Mouse (Mus musculus) lung, postnatal 0 days (tissue): ENCODE results near the gene Gapdh. TPM values are rescaled to one million over a fixed set of nuclear protein-coding genes. Genes with fewer than 3 reads are reported as not detected.

Source experiments
- ATAC-seq: fragments of 200-750 bp; cut with Nextera tagmentation; 2 replicates; pipeline ENCODE4 v1.8.0; 2017; ENCODE audit warnings: moderate library complexity
- DNase-seq: peaks from one replicate; pipeline ENCODE4 v3.0.0-alpha.2; 2016; ENCODE audit warnings: low spot score
- H3K27ac ChIP-seq: fragments of 300-500 bp; sonication (generic); 2 replicates; pipeline ENCODE4 v1.5.1; 2014; ENCODE audit warnings: antibody characterized with exemption, mild to moderate bottlenecking, low read length, mixed read lengths
- H3K27me3 ChIP-seq: fragments of 300-500 bp; sonication (generic); replicated peaks from 2 replicates; pipeline ENCODE4 v1.6.1; 2014; ENCODE audit warnings: low read length, mixed read lengths; ENCODE audit not compliant: insufficient read depth
- H3K36me3 ChIP-seq: fragments of 300-500 bp; sonication (generic); 2 replicates; pipeline ENCODE4 v1.6.1; 2014; ENCODE audit warnings: low read length, mixed read lengths; ENCODE audit not compliant: insufficient read depth
- H3K4me1 ChIP-seq: fragments of 300-500 bp; sonication (generic); 2 replicates; pipeline ENCODE4 v1.6.1; 2014; ENCODE audit warnings: antibody characterized with exemption, low read depth, low read length, mixed read lengths; ENCODE audit not compliant: insufficient read depth
- H3K4me2 ChIP-seq: fragments of 300-500 bp; sonication (generic); replicated peaks from 2 replicates; pipeline ENCODE4 v1.6.1; 2014; ENCODE audit warnings: low read depth, mild to moderate bottlenecking, low read length, moderate library complexity, mixed read lengths
- H3K4me3 ChIP-seq: fragments of 300-500 bp; sonication (generic); 2 replicates; pipeline ENCODE4 v1.5.1; 2014; ENCODE audit warnings: low read depth, low read length
- H3K9ac ChIP-seq: fragments of 300-500 bp; sonication (generic); replicated peaks from 2 replicates; pipeline ENCODE4 v1.6.1; 2014; ENCODE audit warnings: low read depth, mild to moderate bottlenecking
- H3K9me3 ChIP-seq: fragments of 300-500 bp; sonication (generic); 2 replicates; pipeline ENCODE4 v1.6.1; 2016; ENCODE audit warnings: low read length, mixed read lengths
- CTCF ChIP-seq: IDR thresholded peaks from 2 replicates; pipeline ENCODE4 v1.5.1; 2016; ENCODE audit warnings: antibody characterized with exemption, mild to moderate bottlenecking
- EP300 ChIP-seq: IDR thresholded peaks from 2 replicates; pipeline ENCODE4 v1.6.1; 2016; ENCODE audit warnings: antibody characterized with exemption, mild to moderate bottlenecking, control low read depth
- WGBS: fragments of 180-500 bp; shearing (Covaris S2); extraction: QIAGEN DNeasy Blood & Tissue Kit; methylation state at CpG from one replicate; pipeline ENCODE4 v1.1.7; 2014; 5-methylcytosine and 5-hydroxymethylcytosine counted together
- polyA plus RNA-seq: library from polyadenylated mRNA; unstranded; fragments of >200 nt; fragmentation: Nextera tagmentation; extraction: Ambion mirVana; gene quantifications from 2 replicates; pipeline ENCODE4 v1.2.1, GENCODE M21; 2015

Gapdh gene
- polyA plus RNA-seq, 1 experiment from 2014 or later: 429 TPM

- no peak overlapping the region for H3K9ac ChIP-seq
- H3K4me1 ChIP-seq: no peaks in the 10 kb centered on the region
- no peak overlapping the region for H3K4me2 ChIP-seq
- H3K4me3 ChIP-seq: no peak overlapping the region
- H3K27me3 ChIP-seq: no peaks in the 10 kb centered on the region
- no peaks in the 10 kb centered on the region for H3K9me3 ChIP-seq
- H3K27ac ChIP-seq: no peak overlapping the region
- TF ChIP-seq CTCF (peak; percentile 55), EP300 (no peak)
- H3K36me3 ChIP-seq: no peaks in the 10 kb centered on the region
- ATAC-seq (0 out of 2 replicates have a peak, but pooled peaks have one; percentile 21), DNase-seq (peak; percentile 60)
Observed at GRCm38 (mm10) chr6:125154550-125154949, 11.7 kb downstream of the Gapdh start.

- no peak overlapping the region for H3K4me3 ChIP-seq
- H3K36me3 ChIP-seq: no peaks in the 10 kb centered on the region
- DNase-seq (no peak), ATAC-seq (no peak)
- H3K4me2 ChIP-seq: no peak overlapping the region
- H3K9me3 ChIP-seq: no peaks in the 10 kb centered on the region
- no peaks in the 10 kb centered on the region for H3K27me3 ChIP-seq
- no peaks in the 10 kb centered on the region for H3K4me1 ChIP-seq
- no peak overlapping the region for H3K27ac ChIP-seq
- TF ChIP-seq CTCF: no peak
- TF ChIP-seq EP300: no peak
- 80% methylated on average over 4 of the region's 4 CpGs for WGBS
- no peak overlapping the region for H3K9ac ChIP-seq
Observed at GRCm38 (mm10) chr6:125153682-125154081, 12.6 kb downstream of the Gapdh start.

- H3K4me3 ChIP-seq: no peak overlapping the region
- DNase-seq (no peak), ATAC-seq (no peak)
- H3K27ac ChIP-seq: no peak overlapping the region
- H3K9me3 ChIP-seq: no peaks in the 10 kb centered on the region
- no peaks in the 10 kb centered on the region for H3K27me3 ChIP-seq
- TF ChIP-seq EP300: no peak
- TF ChIP-seq CTCF: no peak
- no peak overlapping the region for H3K4me2 ChIP-seq
- H3K9ac ChIP-seq: no peak overlapping the region
- no peaks in the 10 kb centered on the region for H3K36me3 ChIP-seq
- WGBS: 75% methylated on average over 5 of the region's 5 CpGs
- H3K4me1 ChIP-seq: no peaks in the 10 kb centered on the region
Observed at GRCm38 (mm10) chr6:125153018-125153389, 13.3 kb downstream of the Gapdh start.

DNA sequence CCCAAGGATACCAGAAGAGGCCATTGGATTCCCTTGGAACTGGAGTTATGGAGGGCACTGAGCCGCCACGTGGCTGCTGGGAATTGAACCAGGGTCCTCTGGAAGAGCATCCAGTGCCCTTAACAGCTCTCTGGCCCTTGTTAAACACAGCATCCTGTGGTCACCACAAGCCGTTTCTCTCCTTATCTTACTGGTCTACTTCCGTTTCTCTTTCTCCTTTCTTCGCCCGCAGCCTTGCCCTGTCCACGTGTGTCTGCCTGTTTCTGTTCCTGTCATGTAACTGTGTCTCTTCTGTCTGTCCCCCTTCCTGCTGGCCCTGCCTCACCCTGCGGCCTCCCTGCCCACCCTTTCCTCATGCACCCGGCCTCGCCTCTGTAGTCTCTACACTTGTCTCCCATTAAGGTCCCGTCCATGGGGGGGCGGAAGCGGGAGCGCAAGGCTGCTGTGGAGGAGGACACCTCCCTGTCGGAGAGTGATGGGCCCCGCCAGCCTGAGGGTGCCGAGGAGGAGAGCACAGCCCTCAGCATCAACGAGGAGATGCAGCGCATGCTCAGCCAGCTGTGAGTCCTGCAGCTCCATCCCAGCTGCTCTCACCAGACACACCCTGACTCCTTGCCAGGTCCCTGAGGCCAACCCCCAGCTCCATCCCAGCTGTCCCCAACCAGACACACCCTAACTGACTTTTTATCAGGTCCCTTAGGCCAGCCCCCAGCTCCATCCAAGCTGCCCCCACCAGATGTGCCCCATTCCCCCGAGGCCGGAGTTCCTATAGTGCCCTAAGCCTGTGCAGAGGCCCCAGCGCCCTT lies 13.9 kb downstream of the Gapdh start:
- Histone ChIP-seq H3K27me3 (no peaks in the 10 kb centered on the region), H3K9ac (no peak overlapping the region), H3K4me3 (no peak overlapping the region), H3K4me2 (no peak overlapping the region), H3K9me3 (no peaks in the 10 kb centered on the region), H3K36me3 (no peaks in the 10 kb centered on the region), H3K27ac (no peak overlapping the region), H3K4me1 (no peaks in the 10 kb centered on the region)
- no peak for TF ChIP-seq CTCF
- no peak for TF ChIP-seq EP300
- ATAC-seq (no peak), DNase-seq (no peak)
- 72% methylated on average over 22 of the region's 22 CpGs for whole genome bisulfite sequencing

DNA sequence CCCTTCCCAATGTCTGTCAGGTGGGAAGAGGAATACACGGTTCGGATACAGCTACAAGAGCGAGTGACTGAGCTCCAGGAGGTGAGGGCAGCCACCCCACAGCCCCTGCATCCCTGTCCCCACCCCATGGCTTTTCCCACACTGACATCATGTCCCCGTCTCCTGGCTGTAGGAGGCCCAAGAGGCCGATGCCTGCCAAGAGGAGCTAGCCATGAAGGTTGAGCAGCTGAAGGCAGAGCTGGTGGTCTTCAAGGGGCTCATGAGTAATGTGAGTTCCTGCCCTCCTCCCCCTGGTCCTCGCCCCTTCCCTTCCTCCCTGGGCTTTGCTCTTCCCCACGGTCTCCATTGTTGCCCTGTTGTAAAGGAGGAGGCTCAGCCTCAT lies 16.7 kb downstream of the Gapdh start:
- Histone ChIP-seq H3K9me3 (no peaks in the 10 kb centered on the region), H3K27ac (no peak overlapping the region), H3K9ac (no peak overlapping the region), H3K36me3 (no peaks in the 10 kb centered on the region), H3K4me3 (no peak overlapping the region), H3K4me2 (no peak overlapping the region), H3K4me1 (no peaks in the 10 kb centered on the region), H3K27me3 (no peaks in the 10 kb centered on the region)
- no peak for DNase-seq
- TF ChIP-seq CTCF (no peak), EP300 (no peak)
- 64% methylated on average over 6 of the region's 7 CpGs for WGBS
- no peak for ATAC-seq

- H3K4me2 ChIP-seq: no peak overlapping the region
Observed at GRCm38 (mm10) chr6:125148926-125149568, 17.2 kb downstream of the Gapdh start.

More at GRCm38 (mm10) chr6:125148926-125149568, 17.2 kb downstream of the Gapdh start:
- Histone ChIP-seq H3K27me3 (no peaks in the 10 kb centered on the region), H3K4me3 (no peak overlapping the region), H3K9me3 (no peaks in the 10 kb centered on the region), H3K27ac (0 out of 2 replicates have a peak overlapping the region, but pooled peaks have one; percentile 4), H3K9ac (no peak overlapping the region; the same call in 1 of the 2 replicates), H3K36me3 (no peaks in the 10 kb centered on the region), H3K4me1 (no peaks in the 10 kb centered on the region)
- WGBS: 61% methylated on average over 16 of the region's 16 CpGs
- TF ChIP-seq CTCF (no peak), EP300 (no peak)
- DNase-seq (peak; percentile 28), ATAC-seq (no peak)
